Mouse (Mus musculus) midbrain, postnatal 0 days (tissue): ENCODE data around the gene Farp1. TPM values are rescaled to one million over a fixed set of nuclear protein-coding genes. Genes with fewer than 3 reads are reported as not detected.

Experiments used
- ATAC-seq: fragments of 200-750 bp; cut with Nextera tagmentation; 2 replicates; pipeline ENCODE4 v1.8.0; 2017; ENCODE audit warnings: moderate number of reproducible peaks, mild to moderate bottlenecking, moderate TSS enrichment, moderate library complexity; ENCODE audit not compliant: low FRiP score
- DNase-seq: peaks from one replicate; pipeline ENCODE4 v3.0.0-alpha.2; 2015; ENCODE audit warnings: low spot score
- H3K27ac ChIP-seq: fragments of 300-500 bp; sonication (generic); 2 replicates; pipeline ENCODE4 v1.5.1; 2014; ENCODE audit warnings: low read depth, mild to moderate bottlenecking, low read length, mixed read lengths
- H3K27me3 ChIP-seq: fragments of 300-500 bp; sonication (generic); 2 replicates; pipeline ENCODE4 v1.6.1; 2014; ENCODE audit warnings: low read length, control low read depth, mixed read lengths; ENCODE audit not compliant: insufficient read depth
- H3K36me3 ChIP-seq: fragments of 300-500 bp; sonication (generic); 2 replicates; pipeline ENCODE4 v1.6.1; 2014; ENCODE audit warnings: low read length, control low read depth, mixed read lengths; ENCODE audit not compliant: insufficient read depth
- H3K4me1 ChIP-seq: fragments of 300-500 bp; sonication (generic); 2 replicates; pipeline ENCODE4 v1.6.1; 2014; ENCODE audit warnings: mild to moderate bottlenecking, control low read depth, antibody characterized with exemption, low read length, mixed read lengths; ENCODE audit not compliant: insufficient read depth
- H3K4me2 ChIP-seq: fragments of 300-500 bp; sonication (generic); 2 replicates; pipeline ENCODE4 v1.6.1; 2014; ENCODE audit warnings: low read depth, mild to moderate bottlenecking, low read length, mixed read lengths; ENCODE audit not compliant: poor library complexity, severe bottlenecking
- H3K4me3 ChIP-seq: fragments of 300-500 bp; sonication (generic); 2 replicates; pipeline ENCODE4 v1.5.1; 2014; ENCODE audit warnings: low read depth, mild to moderate bottlenecking, low read length, moderate library complexity
- H3K9ac ChIP-seq: fragments of 300-500 bp; sonication (generic); replicated peaks from 2 replicates; pipeline ENCODE4 v1.6.1; 2014; ENCODE audit warnings: mild to moderate bottlenecking, low read length, moderate library complexity, mixed read lengths; ENCODE audit not compliant: poor library complexity, severe bottlenecking
- H3K9me3 ChIP-seq: fragments of 300-500 bp; sonication (generic); 2 replicates; pipeline ENCODE4 v1.6.1; 2016; ENCODE audit warnings: low read length, control low read depth
- CTCF ChIP-seq: IDR thresholded peaks from 2 replicates; pipeline ENCODE4 v1.5.1; 2016; ENCODE audit warnings: antibody characterized with exemption, mild to moderate bottlenecking
- WGBS: fragments of 180-500 bp; shearing (Covaris S2); extraction: QIAGEN DNeasy Blood & Tissue Kit; methylation state at CpG from one replicate; pipeline ENCODE4 v1.1.7; 2014; 5-methylcytosine and 5-hydroxymethylcytosine counted together
- polyA plus RNA-seq: library from polyadenylated mRNA; unstranded; fragments of >200 nt; fragmentation: Nextera tagmentation; extraction: Ambion mirVana; gene quantifications from 2 replicates; pipeline ENCODE4 v1.2.1, GENCODE M21; 2015
- total RNA-seq: library from RNA; depleted of rRNA; stranded (reverse); fragments of >200 nt; gene quantifications from 2 replicates; pipeline ENCODE4 v1.2.3, GENCODE M21; 2014

Gene Farp1
- total and polyA plus RNA-seq, 2 experiments from 2014 or later: 41.8 to 113 TPM

DNA sequence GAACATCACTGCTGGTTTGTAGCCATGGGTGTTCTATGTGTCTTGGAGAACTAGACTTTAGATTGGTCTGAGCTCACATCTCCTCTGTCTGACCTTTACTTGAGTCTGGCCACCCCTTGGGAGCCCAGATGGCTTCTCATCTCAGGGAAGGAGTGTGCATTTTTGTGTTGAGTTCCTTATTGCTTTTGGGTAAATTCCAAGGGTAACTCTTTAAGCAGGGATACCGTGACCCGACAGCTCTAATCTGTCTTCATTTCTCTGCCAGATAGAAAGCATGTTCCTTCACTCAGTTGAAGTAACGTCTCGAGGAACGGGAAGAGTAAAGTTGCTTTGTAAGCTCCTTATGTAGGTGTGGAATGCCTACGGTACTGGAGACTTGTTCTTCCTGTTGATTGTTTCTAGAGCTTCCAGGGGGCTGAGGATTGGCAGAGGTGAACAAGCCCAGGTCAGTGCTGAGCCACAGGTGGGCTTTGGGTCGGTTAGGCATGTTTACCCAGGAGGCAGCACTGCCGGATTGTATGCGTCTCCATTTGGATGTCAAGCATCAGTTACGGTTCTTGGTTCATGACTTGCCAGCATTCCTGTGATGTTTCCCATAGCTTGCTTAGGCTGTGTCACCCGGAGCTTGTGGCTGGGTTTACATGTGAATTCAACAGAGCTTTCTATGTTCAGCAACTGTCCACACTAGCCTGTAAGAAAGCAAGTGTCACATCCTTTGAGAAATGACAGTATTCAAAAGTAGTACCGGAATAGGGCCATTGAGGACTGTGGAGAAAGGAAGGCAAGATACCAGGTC is 62.8 kb downstream of the Farp1 start:
- TF ChIP-seq CTCF: no peak
- WGBS: 81% methylated on average over 12 of the region's 12 CpGs
- peaks cover 3% of the 10 kb centered on the region; the same call in 1 of the 2 replicates for H3K36me3 ChIP-seq
- no peak overlapping the region for H3K27ac ChIP-seq
- H3K27me3 ChIP-seq: no peaks in the 10 kb centered on the region
- DNase-seq (no peak), ATAC-seq (no peak)
- no peak overlapping the region for H3K9ac ChIP-seq
- H3K4me1 ChIP-seq: no peaks in the 10 kb centered on the region
- H3K4me3 ChIP-seq: no peak overlapping the region
- no peaks in the 10 kb centered on the region for H3K9me3 ChIP-seq
- no peak overlapping the region for H3K4me2 ChIP-seq

DNA sequence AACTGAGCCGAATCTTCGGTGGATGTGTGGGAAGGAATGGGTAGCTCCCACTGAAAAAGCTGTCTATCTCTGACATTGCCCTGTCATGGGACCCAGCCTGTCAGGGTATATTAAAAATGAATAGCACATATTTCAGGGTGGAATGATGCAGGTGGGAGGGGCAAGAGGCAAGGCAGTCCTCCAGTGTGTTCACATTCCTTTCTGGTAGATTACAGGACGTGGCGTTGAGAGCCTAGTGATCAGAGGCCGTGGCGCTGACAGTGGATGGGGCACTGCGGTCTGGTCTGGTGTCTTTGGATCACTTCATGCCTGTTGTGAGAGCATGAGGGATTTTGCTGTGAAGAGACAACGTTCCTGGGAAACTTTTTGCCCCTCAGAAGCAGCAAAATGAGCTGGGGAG is 64.1 kb downstream of the Farp1 start:
- no peaks in the 10 kb centered on the region for H3K9me3 ChIP-seq
- no peak overlapping the region for H3K9ac ChIP-seq
- no peak overlapping the region for H3K4me3 ChIP-seq
- no peaks in the 10 kb centered on the region for H3K4me1 ChIP-seq
- H3K27me3 ChIP-seq: no peaks in the 10 kb centered on the region
- H3K4me2 ChIP-seq: no peak overlapping the region
- DNase-seq (no peak), ATAC-seq (no peak)
- H3K27ac ChIP-seq: no peak overlapping the region
- TF ChIP-seq CTCF: no peak
- 85% methylated on average over 8 of the region's 8 CpGs for WGBS
- H3K36me3 ChIP-seq: peaks cover 12% of the 10 kb centered on the region

DNA sequence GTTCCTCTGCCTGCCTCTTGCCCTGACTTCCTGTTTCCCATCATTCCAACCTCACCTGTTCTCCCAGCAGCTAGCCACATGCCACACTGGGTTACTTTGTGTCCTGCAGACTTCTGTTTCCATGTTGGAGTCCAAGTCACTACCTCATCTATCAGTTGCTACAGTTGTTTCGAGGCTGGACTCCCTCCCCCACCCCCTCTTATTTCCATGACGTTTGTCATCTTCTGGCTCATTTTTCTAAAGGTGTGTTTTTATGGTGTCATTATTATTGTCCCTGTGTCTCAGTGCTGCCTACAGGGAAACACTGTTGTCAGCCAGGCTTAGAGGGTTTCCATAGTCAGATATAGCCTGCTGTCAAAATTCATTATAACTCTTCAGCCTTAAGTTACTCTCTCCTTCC is 64.9 kb downstream of the Farp1 start:
- ATAC-seq (no peak), DNase-seq (no peak)
- TF ChIP-seq CTCF: no peak
- no peaks in the 10 kb centered on the region for H3K9me3 ChIP-seq
- H3K27me3 ChIP-seq: no peaks in the 10 kb centered on the region
- no peak overlapping the region for H3K9ac ChIP-seq
- WGBS: 71% methylated on average over 2 of the region's 2 CpGs
- no peak overlapping the region for H3K4me3 ChIP-seq
- H3K27ac ChIP-seq: no peak overlapping the region
- H3K4me2 ChIP-seq: no peak overlapping the region
- H3K4me1 ChIP-seq: no peaks in the 10 kb centered on the region
- peaks cover 12% of the 10 kb centered on the region for H3K36me3 ChIP-seq

DNA sequence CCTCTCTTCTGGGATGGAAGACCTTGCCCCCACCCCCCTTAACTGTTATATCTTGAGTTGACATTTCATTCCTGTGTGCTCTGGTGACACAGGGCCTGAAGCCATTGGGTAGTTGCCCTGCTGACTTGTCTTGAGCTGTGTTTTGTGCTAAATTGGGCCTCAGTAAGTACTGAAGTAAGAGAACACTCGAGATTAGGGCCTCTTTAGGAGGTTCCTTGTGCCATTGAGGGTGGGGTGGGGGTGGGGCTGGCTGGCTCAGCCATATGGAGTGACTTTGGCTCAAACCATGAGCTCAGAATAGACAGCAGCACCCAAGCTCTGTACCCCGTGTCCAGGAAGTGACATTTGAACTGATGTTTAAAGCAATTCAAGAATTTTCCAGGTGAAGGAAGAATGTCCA is 65.8 kb downstream of the Farp1 start:
- Histone ChIP-seq H3K4me3 (no peak overlapping the region), H3K27me3 (no peaks in the 10 kb centered on the region), H3K36me3 (peaks cover 12% of the 10 kb centered on the region), H3K9me3 (no peaks in the 10 kb centered on the region), H3K9ac (no peak overlapping the region), H3K27ac (no peak overlapping the region), H3K4me1 (no peaks in the 10 kb centered on the region), H3K4me2 (no peak overlapping the region)
- no peak for TF ChIP-seq CTCF
- no peak for DNase-seq
- 52% methylated on average over 2 of the region's 2 CpGs for whole genome bisulfite sequencing
- ATAC-seq: no peak

DNA sequence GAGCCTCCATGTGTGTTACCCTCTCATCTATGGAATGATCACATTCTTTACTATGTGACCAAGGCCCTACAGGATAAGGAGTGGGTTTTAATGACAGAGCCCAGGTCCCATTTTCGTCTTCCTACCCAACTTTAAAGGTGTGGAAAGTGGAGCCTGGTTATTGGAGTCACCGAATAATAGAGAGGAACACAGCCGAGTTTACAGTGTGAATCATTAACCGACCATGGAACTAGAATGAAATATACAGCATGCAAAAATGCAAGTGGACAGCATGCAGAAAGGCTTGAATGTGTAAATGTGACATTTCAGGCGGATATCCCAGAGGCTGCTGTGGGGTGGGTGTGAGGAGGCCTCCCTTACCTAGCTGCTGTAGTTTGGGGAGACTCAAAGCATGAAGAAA is 66.5 kb downstream of the Farp1 start:
- Histone ChIP-seq H3K4me3 (no peak overlapping the region), H3K27me3 (no peaks in the 10 kb centered on the region), H3K4me2 (no peak overlapping the region), H3K9me3 (no peaks in the 10 kb centered on the region), H3K9ac (no peak overlapping the region), H3K4me1 (no peaks in the 10 kb centered on the region), H3K27ac (no peak overlapping the region), H3K36me3 (peaks cover 12% of the 10 kb centered on the region)
- no peak for TF ChIP-seq CTCF
- no peak for ATAC-seq
- DNase-seq: no peak
- 87% methylated on average over 5 of the region's 5 CpGs for WGBS

DNA sequence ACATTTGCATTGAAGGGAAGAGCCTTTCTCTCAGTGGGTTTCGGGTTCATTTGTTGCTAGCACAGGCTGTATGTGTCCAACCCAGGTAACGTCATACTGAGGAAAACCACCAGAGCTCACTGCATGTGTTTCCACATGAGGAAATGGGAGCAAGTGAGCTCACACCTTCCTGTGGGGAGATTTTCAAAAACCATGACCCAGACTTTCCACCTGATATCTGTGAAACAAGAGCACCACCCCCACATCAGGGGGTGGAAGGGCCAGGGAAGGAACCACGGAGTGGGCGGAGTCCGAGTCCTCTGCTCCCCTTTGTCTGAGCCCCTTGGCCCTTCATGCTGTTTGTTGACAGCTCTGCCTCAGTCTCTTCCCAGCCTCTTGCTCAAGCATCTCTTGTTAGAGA is 67.6 kb downstream of the Farp1 start:
- Histone ChIP-seq H3K4me3 (no peak overlapping the region), H3K4me2 (no peak overlapping the region), H3K27ac (no peak overlapping the region), H3K36me3 (peaks cover 12% of the 10 kb centered on the region), H3K4me1 (no peaks in the 10 kb centered on the region), H3K9me3 (no peaks in the 10 kb centered on the region), H3K27me3 (no peaks in the 10 kb centered on the region), H3K9ac (no peak overlapping the region)
- ATAC-seq (no peak), DNase-seq (no peak)
- no peak for TF ChIP-seq CTCF
- 77% methylated on average over 5 of the region's 5 CpGs for WGBS
